Mouse (Mus musculus): Measurements from ENCODE around the gene Fbxo22.
"Not testable (repeated sequence)": the region's sequence is repeated elsewhere in the genome, so short reads cannot be mapped to it uniquely, and the experiment has no call there.

Fbxo22 gene

GRCm38 (mm10) chr9:55208790-55209481, at the start of gene Fbxo22:
Gene Fbxo22, plus strand, starts transcription at chr9:55208925.
- in situ Hi-C loops (cut with MboI, MseI): loop anchor here (10.0 kb wide), 1 partner anchor 1784 kb away; no protein-coding TSS in a partner anchor

- in situ Hi-C loops (cut with MboI, MseI): no loop called here
These were observed 37.9 kb upstream of the Fbxo22 start for GRCm38 (mm10) chr9:55170655-55171412.

GRCm38 (mm10) chr9:55172195-55172685, 36.5 kb upstream of the Fbxo22 start:
- in situ Hi-C loops (cut with MboI, MseI): no loop called here

GRCm38 (mm10) chr9:55174235-55174634, 34.5 kb upstream of the Fbxo22 start:
- in situ Hi-C loops (cut with MboI, MseI): no loop called here

GRCm38 (mm10) chr9:55195876-55196275, 12.8 kb upstream of the Fbxo22 start:
- in situ Hi-C loops (cut with MboI, MseI): no loop called here

- in situ Hi-C loops (cut with MboI, MseI): no loop called here
These were observed 10.5 kb upstream of the Fbxo22 start for GRCm38 (mm10) chr9:55198260-55198659.

- in situ Hi-C loops (cut with MboI, MseI): no loop called here
These were observed 9.4 kb upstream of the Fbxo22 start for GRCm38 (mm10) chr9:55199348-55199747.

- in situ Hi-C loops (cut with MboI, MseI): loop anchor here (10.0 kb wide), 1 partner anchor 1784 kb away; no protein-coding TSS in a partner anchor
These were observed 301 bp upstream of the Fbxo22 start for GRCm38 (mm10) chr9:55208458-55208789.

GRCm38 (mm10) chr9:55211611-55212010, 2.9 kb downstream of the Fbxo22 start:
- in situ Hi-C loops (cut with MboI, MseI): no loop called here

GRCm38 (mm10) chr9:55213396-55213795, 4.7 kb downstream of the Fbxo22 start:
- in situ Hi-C loops (cut with MboI, MseI): no loop called here

GRCm38 (mm10) chr9:55215056-55215455, 6.3 kb downstream of the Fbxo22 start:
- in situ Hi-C loops (cut with MboI, MseI): no loop called here

GRCm38 (mm10) chr9:55215648-55216047, 6.9 kb downstream of the Fbxo22 start:
- in situ Hi-C loops (cut with MboI, MseI): no loop called here

- in situ Hi-C loops (cut with MboI, MseI): no loop called here
These were observed 7.4 kb downstream of the Fbxo22 start for GRCm38 (mm10) chr9:55216078-55216477.

- in situ Hi-C loops (cut with MboI, MseI): no loop called here
These were observed 8.7 kb downstream of the Fbxo22 start for GRCm38 (mm10) chr9:55217381-55217780.

GRCm38 (mm10) chr9:55225165-55225737, 16.5 kb downstream of the Fbxo22 start:
- in situ Hi-C loops (cut with MboI, MseI): no loop called here

- in situ Hi-C loops (cut with MboI, MseI): no loop called here
These were observed 17.5 kb downstream of the Fbxo22 start for GRCm38 (mm10) chr9:55226251-55226650.

GRCm38 (mm10) chr9:55228149-55228548, 19.4 kb downstream of the Fbxo22 start:
- in situ Hi-C loops (cut with MboI, MseI): no loop called here

- in situ Hi-C loops (cut with MboI, MseI): no loop called here
These were observed 20.3 kb downstream of the Fbxo22 start for GRCm38 (mm10) chr9:55229010-55229409.

GRCm38 (mm10) chr9:55231544-55231943, 22.8 kb downstream of the Fbxo22 start:
- in situ Hi-C loops (cut with MboI, MseI): no loop called here

- in situ Hi-C loops (cut with MboI, MseI): no loop called here
These were observed 23.4 kb downstream of the Fbxo22 start for GRCm38 (mm10) chr9:55232110-55232509.

- in situ Hi-C loops (cut with MboI, MseI): no loop called here
These were observed 23.9 kb downstream of the Fbxo22 start for GRCm38 (mm10) chr9:55232586-55232985.

- in situ Hi-C loops (cut with MboI, MseI): not testable (repeated sequence)
These were observed 24.4 kb downstream of the Fbxo22 start for GRCm38 (mm10) chr9:55233076-55233475.
